Comparison of ENCODE assay signal across 8 mouse cellular contexts in genomic region chr10:9899816-9900215, GRCm38 (mm10). TPM values are rescaled to one million over a fixed set of nuclear protein-coding genes. Genes with fewer than 3 reads are reported as not detected.
A peak's percentile ranks its signal among the peaks of the same experiment; 100 is the strongest.
DNase-seq lines count a peak whose midpoint lies in the region; ATAC-seq and TF ChIP-seq lines count a peak whose summit lies in the region.

No protein-coding gene starts in this region.

- peak overlapping the region; percentile 70 for H3K4me3 ChIP-seq in brown adipose tissue, adult 24 weeks (ENCODE audit: insufficient read depth, low read depth, low read length)
- H3K4me3 ChIP-seq in heart, embryonic 16.5 days (ENCODE audit: low read length): peak overlapping the region; percentile 95
- H3K4me3 ChIP-seq in liver, embryonic 14.5 days (ENCODE audit: insufficient read depth in 1 of 2, low read depth in 2 of 2, low read length in 2 of 2): peak overlapping the region; percentile 75 to 84
- H3K4me3 ChIP-seq in olfactory bulb, adult 2 months (ENCODE audit: insufficient read depth, low read depth, low read length): peak overlapping the region; percentile 74

- 2% methylated on average over 15 of the region's 15 CpGs for WGBS in heart, embryonic 16.5 days
- 4% methylated on average over 15 of the region's 15 CpGs for WGBS in liver, embryonic 14.5 days (ENCODE audit: insufficient replicate concordance)
- 2% methylated on average over 15 of the region's 15 CpGs for WGBS in olfactory bulb, adult 2 months

- no peak overlapping the region for H3K27ac ChIP-seq in brown adipose tissue, adult 24 weeks (replicated peaks; ENCODE audit: low read depth, low read length)
- H3K27ac ChIP-seq in heart, embryonic 16.5 days (ENCODE audit: low read length): no peak overlapping the region
- no peak overlapping the region for H3K27ac ChIP-seq in liver, embryonic 14.5 days
- H3K27ac ChIP-seq in olfactory bulb, adult 2 months (ENCODE audit: insufficient read depth, low read depth, low read length): no peak overlapping the region

- ATAC-seq in heart, embryonic 16.5 days (replicated peaks; ENCODE audit: extremely low read depth, insufficient read depth, low FRiP score): no peak
- ATAC-seq in liver, embryonic 14.5 days (ENCODE audit: insufficient read depth): no peak

- DNase-seq in heart, adult 11 months: peak; percentile 74
- DNase-seq in heart, postnatal 14 days: no peak
- DNase-seq in B cell, adult 2 months: peak; percentile 23 to 26
- DNase-seq in liver, embryonic 14.5 days (ENCODE audit: low read depth in 3 of 3, low spot score in 3 of 3): peak in 1 of 3 experiments; percentile 44
- no peak for DNase-seq in urinary bladder, adult 2 months (ENCODE audit: low spot score)

- H3K4me2 ChIP-seq in heart, embryonic 16.5 days (ENCODE audit: low read depth, low read length): peak overlapping the region; percentile 94
- H3K4me2 ChIP-seq in liver, embryonic 14.5 days (ENCODE audit: low read depth): peak overlapping the region; percentile 99

- peak overlapping the region; percentile 94 for H3K9ac ChIP-seq in heart, embryonic 16.5 days (ENCODE audit: low read length)
- H3K9ac ChIP-seq in liver, embryonic 14.5 days (replicated peaks): peak overlapping the region; percentile 91

- no peaks in the 10 kb centered on the region for H3K9me3 ChIP-seq in heart, embryonic 16.5 days (replicated peaks; ENCODE audit: control insufficient read depth, low read length)
- H3K9me3 ChIP-seq in liver, embryonic 14.5 days (ENCODE audit: control insufficient read depth, low read length): no peaks in the 10 kb centered on the region

- no peak for TF ChIP-seq POLR2A in olfactory bulb, adult 2 months (IDR thresholded peaks at IDR 0.05; ENCODE audit: insufficient read depth, low read depth, low read length)

- TF ChIP-seq CTCF in liver, embryonic 14.5 days (IDR thresholded peaks at IDR 0.05; ENCODE audit: low read depth): no peak
- no peak for TF ChIP-seq CTCF in olfactory bulb, adult 2 months (IDR thresholded peaks at IDR 0.05; ENCODE audit: insufficient read depth, low read depth, low read length)

- peaks cover 3% of the 10 kb centered on the region; the same call in 1 of the 2 replicates for H3K36me3 ChIP-seq in heart, embryonic 16.5 days (ENCODE audit: control insufficient read depth, insufficient read depth)
- no peaks in the 10 kb centered on the region; the same call in 1 of the 2 replicates for H3K36me3 ChIP-seq in liver, embryonic 14.5 days (replicated peaks; ENCODE audit: control insufficient read depth, insufficient read depth, low read depth)

- no peaks in the 10 kb centered on the region for H3K4me1 ChIP-seq in brown adipose tissue, adult 24 weeks (ENCODE audit: control insufficient read depth, insufficient read depth, insufficient read length, low read length)
- H3K4me1 ChIP-seq in heart, embryonic 16.5 days (ENCODE audit: control insufficient read depth, insufficient read depth, low read length): 0 out of 2 replicates have a peak, but pooled peaks cover 4% of the 10 kb centered on the region
- peaks cover 3 to 8% of the 10 kb centered on the region in 2 experiments for H3K4me1 ChIP-seq in liver, embryonic 14.5 days (replicated peaks; ENCODE audit: control insufficient read depth in 2 of 2, insufficient read depth in 2 of 2, low read length in 1 of 2)
- no peaks in the 10 kb centered on the region for H3K4me1 ChIP-seq in olfactory bulb, adult 2 months (ENCODE audit: control insufficient read depth, insufficient read depth, low read length)

- no peaks in the 10 kb centered on the region for H3K27me3 ChIP-seq in heart, embryonic 16.5 days (ENCODE audit: control insufficient read depth, insufficient read depth, low read length)
- no peaks in the 10 kb centered on the region for H3K27me3 ChIP-seq in liver, embryonic 14.5 days (ENCODE audit: control insufficient read depth, insufficient read depth, low read length)

- TF ChIP-seq EP300 in liver, embryonic 14.5 days (IDR thresholded peaks at IDR 0.05; ENCODE audit: low read depth): no peak

- intact Hi-C loops in heart, postnatal 14 days (cut with DNase I): no loop called here

RNA-seq across cellular contexts. Expression of gene Stxbp5, which starts 1.1 kb away (rescaled TPM):
- total RNA-seq in heart, postnatal 14 days (2021): 10 to 100 TPM; 12.4 to 15.2 TPM
- polyA plus RNA-seq in brown adipose tissue, adult 24 weeks (2012; ENCODE audit: insufficient read depth, insufficient read length, missing spikeins): 6.1 and 8.4 TPM in 2 replicates
- 2.9 and 3.0 TPM in 2 replicates for polyA plus RNA-seq in heart, embryonic 16.5 days (2015; fragmentation: Nextera tagmentation; extraction: Ambion mirVana)
- 3.2 and 4.6 TPM in 2 replicates for polyA plus RNA-seq in liver, embryonic 14.5 days (2012; rRNA removed)
- polyA plus RNA-seq in liver, embryonic 14.5 days (2014; fragmentation: Nextera tagmentation; extraction: Ambion mirVana): 3.3 and 4.4 TPM in 2 replicates
- polyA plus RNA-seq in olfactory bulb, adult 2 months (2012; ENCODE audit: insufficient read depth, insufficient read length, low replicate concordance, missing spikeins): 206 TPM in 1 of 2 replicates, not detected in the other
- polyA plus RNA-seq in urinary bladder, adult 2 months (2012; rRNA removed): 16.8 and 20.8 TPM in 2 replicates

Comparison
In these comparisons a context has a peak if more than half of its experiments do, and no peak if none do; other contexts are left out.
1. DNase-seq: peak in heart, adult 11 months (single experiment) and B cell, adult 2 months (2 of 2); none in heart, postnatal 14 days (0 of 2) and urinary bladder, adult 2 months (single experiment).
2. Peak in every context shown above with its lines, with median percentiles within 50 percentile points of each other: H3K4me3 ChIP-seq.